Mouse (Mus musculus): ENCODE data around the gene Col4a2.

Col4a2 gene

GRCm38 (mm10) chr8:11411504-11412124 is 99.0 kb downstream of the Col4a2 start:
- no peak for DNase-seq (ENCODE audit: low read depth, low spot score)

GRCm38 (mm10) chr8:11412450-11412849 is 99.8 kb downstream of the Col4a2 start:
- DNase-seq (ENCODE audit: low read depth, low spot score): no peak

- DNase-seq (ENCODE audit: low read depth, low spot score): no peak
Measured at GRCm38 (mm10) chr8:11414304-11414703, 101.7 kb downstream of the Col4a2 start.

GRCm38 (mm10) chr8:11415089-11415488 is 102.5 kb downstream of the Col4a2 start:
- no peak for DNase-seq (ENCODE audit: low read depth, low spot score)

- DNase-seq (ENCODE audit: low read depth, low spot score): no peak
Measured at GRCm38 (mm10) chr8:11417762-11418161, 105.2 kb downstream of the Col4a2 start.

- DNase-seq (ENCODE audit: low read depth, low spot score): no peak
Measured at GRCm38 (mm10) chr8:11419232-11419631, 106.6 kb downstream of the Col4a2 start.

- peak; percentile 52 for DNase-seq (ENCODE audit: low read depth, low spot score)
Measured at GRCm38 (mm10) chr8:11419645-11420044, 107.0 kb downstream of the Col4a2 start.

- DNase-seq (ENCODE audit: low read depth, low spot score): no peak
Measured at GRCm38 (mm10) chr8:11421105-11421504, 108.5 kb downstream of the Col4a2 start.

GRCm38 (mm10) chr8:11421968-11422367 is 109.4 kb downstream of the Col4a2 start:
- DNase-seq (ENCODE audit: low read depth, low spot score): no peak

- DNase-seq (ENCODE audit: low read depth, low spot score): no peak
Measured at GRCm38 (mm10) chr8:11423091-11423490, 110.5 kb downstream of the Col4a2 start.

- DNase-seq (ENCODE audit: low read depth, low spot score): no peak
Measured at GRCm38 (mm10) chr8:11430688-11431087, 118.1 kb downstream of the Col4a2 start.

GRCm38 (mm10) chr8:11437862-11438261 is 125.3 kb downstream of the Col4a2 start:
- no peak for DNase-seq (ENCODE audit: low read depth, low spot score)

- no peak for DNase-seq (ENCODE audit: low read depth, low spot score)
Measured at GRCm38 (mm10) chr8:11441291-11441690, 128.7 kb downstream of the Col4a2 start.

- no peak for DNase-seq (ENCODE audit: low read depth, low spot score)
Measured at GRCm38 (mm10) chr8:11443611-11444010, 131.0 kb downstream of the Col4a2 start.

GRCm38 (mm10) chr8:11444216-11444615 is 131.6 kb downstream of the Col4a2 start:
- DNase-seq (ENCODE audit: low read depth, low spot score): no peak

GRCm38 (mm10) chr8:11445790-11446189 is 133.2 kb downstream of the Col4a2 start:
- DNase-seq (ENCODE audit: low read depth, low spot score): no peak

- no peak for DNase-seq (ENCODE audit: low read depth, low spot score)
Measured at GRCm38 (mm10) chr8:11447910-11448570, 135.4 kb downstream of the Col4a2 start.

GRCm38 (mm10) chr8:11450184-11451113 is 137.8 kb downstream of the Col4a2 start:
- DNase-seq (ENCODE audit: low read depth, low spot score): no peak

- DNase-seq (ENCODE audit: low read depth, low spot score): no peak
Measured at GRCm38 (mm10) chr8:11452152-11452551, 139.5 kb downstream of the Col4a2 start.

- no peak for DNase-seq (ENCODE audit: low read depth, low spot score)
Measured at GRCm38 (mm10) chr8:11452559-11452958, 140.0 kb downstream of the Col4a2 start.

- no peak for DNase-seq (ENCODE audit: low read depth, low spot score)
Measured at GRCm38 (mm10) chr8:11452974-11453373, 140.4 kb downstream of the Col4a2 start.

GRCm38 (mm10) chr8:11454228-11454627 is 141.6 kb downstream of the Col4a2 start:
- DNase-seq (ENCODE audit: low read depth, low spot score): no peak

All from embryo, embryonic 11.5 days (tissue).